Mouse (Mus musculus) thymus, postnatal 0 days (tissue): ENCODE results near the gene Scn7a. TPM values are rescaled to one million over a fixed set of nuclear protein-coding genes. Genes with fewer than 3 reads are reported as not detected.

ENCODE experiments used
- polyA plus RNA-seq: library from polyadenylated mRNA; unstranded; fragments of >200 nt; fragmentation: Nextera tagmentation; extraction: Ambion mirVana; gene quantifications from 2 replicates; pipeline ENCODE4 v1.2.1, GENCODE M21; 2015

Gene Scn7a
- polyA plus RNA-seq, 1 experiment from 2014 or later = 0.17 TPM

Other genes with a start within 250 kb of the Scn7a start
- gene Scn9a, start 150.0 kb downstream of the Scn7a start, polyA plus RNA-seq = 0.06 and 0.10 TPM in 2 replicates